Mouse (Mus musculus) adrenal gland, postnatal 0 days (tissue): ENCODE results near the gene 1700123K08Rik. TPM values are rescaled to one million over a fixed set of nuclear protein-coding genes. Genes with fewer than 3 reads are reported as not detected.

Experiments
- microRNA-seq: library from miRNA; unstranded; fragments of <30 nt; microRNA quantifications from one replicate; pipeline ENCODE4, GENCODE M21; 2016; ENCODE audit warnings: borderline replicate concordance; ENCODE audit not compliant: insufficient number of aligned reads
- polyA plus RNA-seq: library from polyadenylated mRNA; unstranded; fragments of >200 nt; fragmentation: Nextera tagmentation; extraction: Ambion mirVana; gene quantifications from 2 replicates; pipeline ENCODE4 v1.2.1, GENCODE M21; 2015

Gene 1700123K08Rik
- not detected in 2 replicates for polyA plus RNA-seq

GRCm38 (mm10) chr5:138564612-138565011, at the start of gene 1700123K08Rik:
Gene 1700123K08Rik (minus strand): TSS chr5:138564712.

Small RNA genes within 50 kb of the gene (microRNA-seq; reads per million reads assigned to microRNA genes)
- not detected for gene Gm24082

Other genes starting within 250 kb of the 1700123K08Rik start
- 0.17 and 0.57 TPM in 2 replicates for gene Pvrig, start 222.8 kb downstream of the 1700123K08Rik start, polyA plus RNA-seq
- 16.2 and 19.4 TPM in 2 replicates for gene Zfp157, start 123.2 kb downstream of the 1700123K08Rik start, polyA plus RNA-seq
- 42.0 and 57.3 TPM in 2 replicates for gene Zfp68, start 55.0 kb upstream of the 1700123K08Rik start, polyA plus RNA-seq
- 4.2 and 5.3 TPM in 2 replicates for gene A430033K04Rik, start 58.1 kb upstream of the 1700123K08Rik start, polyA plus RNA-seq
- gene Fam20c, start 189.8 kb upstream of the 1700123K08Rik start, polyA plus RNA-seq = 16.7 and 22.7 TPM in 2 replicates